ENCODE assay signal across 8 mouse cellular contexts in the genomic region with DNA sequence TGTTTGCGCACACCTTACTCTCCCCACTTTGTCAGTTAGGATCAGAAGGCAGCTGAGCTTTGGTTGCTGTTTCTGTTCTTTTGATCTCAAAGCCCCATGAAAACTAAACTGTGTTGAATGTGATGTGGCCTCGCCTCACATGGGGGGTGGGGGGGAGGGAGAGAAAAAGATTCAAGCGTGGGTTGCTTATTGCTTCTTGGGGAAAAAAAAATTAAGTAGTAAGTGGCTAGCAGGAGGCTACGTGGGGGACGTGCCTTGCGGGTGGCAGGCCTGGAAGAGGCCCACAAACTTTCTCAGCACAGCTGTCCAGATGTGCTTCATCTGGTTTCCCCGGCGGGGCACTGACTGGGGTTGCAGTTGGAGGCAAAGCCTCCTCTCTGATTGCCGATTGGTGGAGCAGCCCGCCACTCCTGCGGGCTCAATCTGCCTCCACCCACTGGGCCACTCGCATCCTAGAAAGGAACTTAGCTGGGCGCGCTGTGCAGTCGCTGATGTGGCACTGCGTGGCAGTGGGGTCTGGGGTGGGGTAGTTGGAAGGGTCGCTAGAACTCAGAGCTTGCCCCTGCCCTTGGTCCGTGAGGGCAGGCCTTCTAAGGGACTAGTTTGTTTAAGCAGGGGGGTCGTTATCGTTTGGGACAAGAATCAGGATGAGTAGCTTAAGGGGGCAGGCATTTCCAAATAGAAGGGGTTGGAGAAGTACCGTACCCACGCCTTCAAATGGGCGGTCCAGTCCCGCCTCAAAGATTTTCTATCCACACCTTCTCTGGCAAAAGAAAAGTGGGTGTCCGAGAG. TPM values are rescaled to one million over a fixed set of nuclear protein-coding genes. Genes with fewer than 3 reads are reported as not detected.
DNase-seq lines count a peak whose midpoint lies in the region; ATAC-seq lines count a peak whose summit lies in the region.

A gene (minus strand): TSS at position 343 of the 792 bp plus-strand sequence.

- H3K36me3 ChIP-seq in embryonic facial prominence, embryonic 15.5 days = no peaks in the 10 kb centered on the region
- H3K36me3 ChIP-seq in heart, embryonic 10.5 days = no peaks in the 10 kb centered on the region
- no peaks in the 10 kb centered on the region for H3K36me3 ChIP-seq in limb, embryonic 10.5 days
- H3K36me3 ChIP-seq in midbrain, embryonic 13.5 days = no peaks in the 10 kb centered on the region
- no peaks in the 10 kb centered on the region for H3K36me3 ChIP-seq in stomach, embryonic 15.5 days

- WGBS in embryonic facial prominence, embryonic 15.5 days = 2% methylated on average over 25 of the region's 25 CpGs
- 5% methylated on average over 25 of the region's 25 CpGs for WGBS in heart, embryonic 10.5 days
- WGBS in limb, embryonic 10.5 days = 4% methylated on average over 25 of the region's 25 CpGs
- 5% methylated on average over 25 of the region's 25 CpGs for WGBS in midbrain, embryonic 13.5 days
- 4% methylated on average over 25 of the region's 25 CpGs for WGBS in stomach, embryonic 15.5 days

- peak within 1 kb of the TSS; percentile 35 for H3K9ac ChIP-seq in embryonic facial prominence, embryonic 15.5 days
- peak within 1 kb of the TSS; percentile 55 for H3K9ac ChIP-seq in midbrain, embryonic 13.5 days (replicated peaks)
- H3K9ac ChIP-seq in stomach, embryonic 15.5 days = peak within 1 kb of the TSS; percentile 37; the same call in 1 of the 2 replicates

- H3K4me2 ChIP-seq in embryonic facial prominence, embryonic 15.5 days (replicated peaks) = peak within 1 kb of the TSS; percentile 55
- peak within 1 kb of the TSS; percentile 80 for H3K4me2 ChIP-seq in midbrain, embryonic 13.5 days (replicated peaks)
- H3K4me2 ChIP-seq in stomach, embryonic 15.5 days = peak within 1 kb of the TSS; percentile 67

- ATAC-seq in embryonic facial prominence, embryonic 15.5 days (ENCODE audit: insufficient number of reproducible peaks, low FRiP score, low TSS enrichment, low read depth) = peak; percentile 99
- peak; percentile 99 for ATAC-seq in midbrain, embryonic 13.5 days
- ATAC-seq in stomach, embryonic 15.5 days (ENCODE audit: insufficient read depth, low FRiP score, low read depth) = peak; percentile 97

- no peaks in the 10 kb centered on the region for H3K9me3 ChIP-seq in embryonic facial prominence, embryonic 15.5 days (replicated peaks)
- H3K9me3 ChIP-seq in heart, embryonic 10.5 days = no peaks in the 10 kb centered on the region
- no peaks in the 10 kb centered on the region for H3K9me3 ChIP-seq in limb, embryonic 10.5 days (replicated peaks)
- H3K9me3 ChIP-seq in midbrain, embryonic 13.5 days = no peaks in the 10 kb centered on the region
- no peaks in the 10 kb centered on the region for H3K9me3 ChIP-seq in stomach, embryonic 15.5 days

- H3K4me3 ChIP-seq in embryonic facial prominence, embryonic 15.5 days (replicated peaks) = peak within 1 kb of the TSS; percentile 59
- H3K4me3 ChIP-seq in heart, embryonic 10.5 days = peak within 1 kb of the TSS; percentile 67
- peak within 1 kb of the TSS; percentile 59 for H3K4me3 ChIP-seq in limb, embryonic 10.5 days
- H3K4me3 ChIP-seq in midbrain, embryonic 13.5 days (replicated peaks) = peak within 1 kb of the TSS; percentile 49
- peak within 1 kb of the TSS; percentile 57 for H3K4me3 ChIP-seq in stomach, embryonic 15.5 days (replicated peaks)

- no peaks in the 10 kb centered on the region for H3K27me3 ChIP-seq in embryonic facial prominence, embryonic 15.5 days
- H3K27me3 ChIP-seq in heart, embryonic 10.5 days (ENCODE audit: insufficient read depth, poor library complexity, severe bottlenecking) = no peaks in the 10 kb centered on the region
- no peaks in the 10 kb centered on the region for H3K27me3 ChIP-seq in limb, embryonic 10.5 days (ENCODE audit: low read depth, poor library complexity, severe bottlenecking)
- H3K27me3 ChIP-seq in midbrain, embryonic 13.5 days = no peaks in the 10 kb centered on the region
- no peaks in the 10 kb centered on the region for H3K27me3 ChIP-seq in stomach, embryonic 15.5 days (replicated peaks)

- no peaks in the 10 kb centered on the region for H3K4me1 ChIP-seq in embryonic facial prominence, embryonic 15.5 days
- H3K4me1 ChIP-seq in heart, embryonic 10.5 days = peaks cover 3% of the 10 kb centered on the region; the same call in 1 of the 2 replicates
- peaks cover 7% of the 10 kb centered on the region; the same call in 1 of the 2 replicates for H3K4me1 ChIP-seq in limb, embryonic 10.5 days
- peaks cover 10% of the 10 kb centered on the region for H3K4me1 ChIP-seq in midbrain, embryonic 13.5 days (replicated peaks)
- no peaks in the 10 kb centered on the region for H3K4me1 ChIP-seq in stomach, embryonic 15.5 days

- H3K27ac ChIP-seq in embryonic facial prominence, embryonic 15.5 days (replicated peaks) = peak within 1 kb of the TSS; percentile 77
- H3K27ac ChIP-seq in heart, embryonic 10.5 days = peak within 1 kb of the TSS; percentile 69
- H3K27ac ChIP-seq in limb, embryonic 10.5 days = peak within 1 kb of the TSS; percentile 73
- no peak within 1 kb of the TSS for H3K27ac ChIP-seq in midbrain, embryonic 13.5 days
- H3K27ac ChIP-seq in stomach, embryonic 15.5 days = peak within 1 kb of the TSS; percentile 79

- peak; percentile 7 to 61 for DNase-seq in spleen, postnatal 10 days (ENCODE audit: low spot score in 2 of 2)
- DNase-seq in spleen, adult 12 weeks (ENCODE audit: low spot score) = no peak
- peak; percentile 93 for DNase-seq in heart, embryonic 10.5 days (ENCODE audit: low spot score)
- peak; percentile 48 to 57 for DNase-seq in kidney, adult 8-10 months
- peak; percentile 85 for DNase-seq in limb, embryonic 10.5 days (ENCODE audit: low spot score)

RNA-seq across cellular contexts. Expression of the gene that starts here (rescaled TPM):
- 82.2 and 101 TPM in 2 replicates for polyA plus RNA-seq in embryonic facial prominence, embryonic 15.5 days (2015; fragmentation: Nextera tagmentation; extraction: Ambion mirVana)
- 9.2 TPM in 2 replicates for polyA plus RNA-seq in heart, embryonic 10.5 days (2016; fragmentation: Nextera tagmentation; extraction: Ambion mirVana)
- polyA plus RNA-seq in limb, embryonic 10.5 days (2016; fragmentation: Nextera tagmentation; extraction: Ambion mirVana) = 7.4 and 9.0 TPM in 2 replicates
- 3.7 and 4.7 TPM in 2 replicates for polyA plus RNA-seq in midbrain, embryonic 13.5 days (2015; fragmentation: Nextera tagmentation; extraction: Ambion mirVana)
- 36.2 and 36.8 TPM in 2 replicates for polyA plus RNA-seq in stomach, embryonic 15.5 days (2015; fragmentation: Nextera tagmentation; extraction: Ambion mirVana)
